Mouse (Mus musculus) retina, postnatal 1 day (tissue): Measurements from ENCODE around the gene Anapc15.

ENCODE experiments used
- DNase-seq: peaks from one replicate; pipeline ENCODE4 v3.0.0-alpha.2; 2012

Gene Anapc15

GRCm38 (mm10) chr7:101863415-101863814 is at the start of gene Anapc15:
Gene Anapc15 (plus strand): TSS chr7:101863715.
- DNase-seq = no peak

GRCm38 (mm10) chr7:101817861-101818401 is 45.6 kb upstream of the Anapc15 start, which contains the start of gene Phox2a:
Gene Phox2a (plus strand): TSS chr7:101818313.
- peak; percentile 52 for DNase-seq

GRCm38 (mm10) chr7:101820295-101821030 is 43.1 kb upstream of the Anapc15 start:
- peak; percentile 42 for DNase-seq

GRCm38 (mm10) chr7:101821571-101822501 is 41.7 kb upstream of the Anapc15 start:
- peak; percentile 69 for DNase-seq

GRCm38 (mm10) chr7:101822836-101823757 is 40.4 kb upstream of the Anapc15 start:
- peak; percentile 36 for DNase-seq

GRCm38 (mm10) chr7:101823758-101824630 is 39.5 kb upstream of the Anapc15 start:
- no peak for DNase-seq

- no peak for DNase-seq
Measured at GRCm38 (mm10) chr7:101830373-101830772, 33.1 kb upstream of the Anapc15 start.

GRCm38 (mm10) chr7:101831437-101831836 is 32.1 kb upstream of the Anapc15 start:
- DNase-seq = no peak

GRCm38 (mm10) chr7:101832372-101832771 is 31.1 kb upstream of the Anapc15 start:
- DNase-seq = no peak

- no peak for DNase-seq
Measured at GRCm38 (mm10) chr7:101833352-101833751, 30.2 kb upstream of the Anapc15 start.

GRCm38 (mm10) chr7:101833916-101834584 is 29.5 kb upstream of the Anapc15 start:
- no peak for DNase-seq

GRCm38 (mm10) chr7:101834903-101835302 is 28.6 kb upstream of the Anapc15 start:
- DNase-seq = peak; percentile 50

- no peak for DNase-seq
Measured at GRCm38 (mm10) chr7:101835457-101836109, 27.9 kb upstream of the Anapc15 start.

GRCm38 (mm10) chr7:101836271-101837153 is 27.0 kb upstream of the Anapc15 start:
- DNase-seq = peak; percentile 79

GRCm38 (mm10) chr7:101837154-101837605 is 26.3 kb upstream of the Anapc15 start:
- no peak for DNase-seq

- DNase-seq = peak; percentile 91
Measured at GRCm38 (mm10) chr7:101837606-101838471, 25.7 kb upstream of the Anapc15 start, which contains the start of gene Inppl1. Gene Inppl1 (minus strand): TSS chr7:101838229.

- no peak for DNase-seq
Measured at GRCm38 (mm10) chr7:101844186-101844585, 19.3 kb upstream of the Anapc15 start.

GRCm38 (mm10) chr7:101847934-101848333 is 15.6 kb upstream of the Anapc15 start:
- DNase-seq = no peak
